Mouse (Mus musculus): ENCODE measurements around the gene 4931414P19Rik. TPM values are rescaled to one million over a fixed set of nuclear protein-coding genes. Genes with fewer than 3 reads are reported as not detected.
"Not testable (repeated sequence)": the region's sequence is repeated elsewhere in the genome, so short reads cannot be mapped to it uniquely, and the experiment has no call there.

4931414P19Rik gene
- total RNA-seq, 1 experiment from 2014 or later: 5.3 TPM

DNA sequence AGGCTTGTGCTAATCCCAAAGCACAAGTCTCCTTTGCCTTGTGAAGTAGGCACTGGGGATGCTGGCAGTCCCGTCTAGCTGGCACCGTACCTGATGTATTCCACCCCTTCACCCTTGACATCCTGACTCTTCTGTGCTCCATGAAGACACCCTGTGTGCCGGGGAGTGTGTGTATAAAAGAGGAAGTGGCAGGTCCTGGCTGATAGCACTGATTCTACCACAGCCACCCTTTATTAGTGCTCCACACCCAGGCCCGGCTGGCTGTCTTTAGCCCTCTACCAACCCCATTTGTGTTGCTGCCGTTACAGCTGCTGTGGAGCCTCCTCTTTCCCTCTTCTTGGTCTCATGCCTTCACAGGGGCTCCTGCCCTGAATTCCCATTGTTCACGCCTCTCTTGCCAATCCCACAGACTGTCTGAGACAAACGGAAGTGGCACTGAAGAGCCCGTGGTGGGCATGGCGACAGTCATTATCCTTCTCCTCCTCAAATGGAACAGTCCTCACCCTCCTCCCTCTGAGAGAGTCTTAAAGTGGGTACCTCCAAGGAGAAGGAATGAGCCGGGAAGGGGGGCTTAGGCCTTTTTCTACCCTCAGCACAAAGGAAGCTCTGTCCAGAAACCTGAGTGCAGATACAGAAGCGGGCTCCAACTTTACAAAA lies 24.9 kb upstream of the 4931414P19Rik start:
- ATAC-seq (replicated peaks; ENCODE audit: low read depth, poor library complexity, severe bottlenecking): peak; percentile 81

DNA sequence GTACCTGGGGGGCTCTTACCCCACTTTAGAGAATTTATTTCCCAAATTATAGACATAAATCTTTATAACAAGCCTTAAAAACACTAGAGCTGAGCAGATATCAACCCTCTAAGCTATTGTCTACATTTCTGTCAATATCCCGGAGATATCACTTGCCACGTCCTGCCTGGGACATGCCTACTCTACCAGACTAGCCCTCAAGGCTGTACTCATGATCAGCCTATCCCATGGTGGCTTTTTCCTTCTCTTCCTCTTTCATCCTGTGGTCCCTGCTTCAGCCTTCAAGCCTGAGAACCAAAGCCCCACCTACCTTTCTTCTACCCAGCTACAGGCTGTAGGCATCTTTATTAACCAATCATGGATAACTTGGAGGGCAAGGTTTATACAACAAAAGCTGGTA lies 24.0 kb upstream of the 4931414P19Rik start:
- no peak for ATAC-seq (replicated peaks; ENCODE audit: low read depth, poor library complexity, severe bottlenecking)

DNA sequence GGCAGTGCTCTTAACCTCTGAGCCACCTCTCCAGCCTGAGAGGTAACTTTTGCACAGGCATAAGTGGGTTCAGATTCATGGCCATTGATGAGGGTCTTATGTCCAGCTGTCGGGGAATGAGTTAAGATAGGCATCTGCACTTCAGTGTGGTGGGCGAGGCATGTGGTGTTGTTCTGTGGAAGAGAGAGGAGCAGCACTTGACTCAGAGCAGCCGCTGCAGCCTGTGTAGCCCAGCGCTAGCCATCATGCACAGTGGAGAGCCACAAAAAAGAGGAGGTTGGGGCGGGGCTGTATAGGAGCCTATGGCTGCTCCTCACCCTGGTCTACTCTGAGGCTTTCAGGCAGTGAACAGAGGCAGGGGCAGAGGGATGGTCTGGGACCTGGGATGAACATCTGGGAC lies 22.3 kb upstream of the 4931414P19Rik start:
- no peak for ATAC-seq (replicated peaks; ENCODE audit: low read depth, poor library complexity, severe bottlenecking)

- no peak for ATAC-seq (replicated peaks; ENCODE audit: low read depth, poor library complexity, severe bottlenecking)
Observed at GRCm38 (mm10) chr14:54624976-54625375, 19.2 kb upstream of the 4931414P19Rik start.

- peak; percentile 54; the same call in 1 of the 2 replicates for ATAC-seq (replicated peaks; ENCODE audit: low read depth, poor library complexity, severe bottlenecking)
Observed at GRCm38 (mm10) chr14:54623334-54623733, 17.5 kb upstream of the 4931414P19Rik start.

DNA sequence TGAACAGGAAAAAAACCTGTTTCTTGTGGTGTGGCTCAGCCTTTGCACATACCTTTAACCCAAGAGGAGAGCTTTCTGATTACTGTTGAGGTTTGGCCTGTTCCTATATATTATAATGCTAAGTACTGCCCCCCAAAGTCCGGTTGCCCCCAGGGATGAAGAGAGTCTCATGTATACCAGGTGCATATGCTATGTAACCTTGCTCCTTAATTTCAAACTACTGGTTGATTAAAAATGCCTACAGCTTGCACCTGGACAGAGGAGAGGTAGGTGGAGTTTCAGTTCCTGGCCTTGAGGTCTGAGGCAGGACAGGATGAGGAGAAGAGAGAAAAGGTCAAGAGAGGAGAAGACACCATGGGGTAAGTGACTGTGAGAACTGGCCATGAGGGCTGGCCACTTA lies 15.3 kb upstream of the 4931414P19Rik start, which contains the start of gene Psmb11:
Gene Psmb11, plus strand, starts transcription at position 301 of the 400 bp plus-strand sequence.
- no peak for ATAC-seq (replicated peaks; ENCODE audit: low read depth, poor library complexity, severe bottlenecking)

DNA sequence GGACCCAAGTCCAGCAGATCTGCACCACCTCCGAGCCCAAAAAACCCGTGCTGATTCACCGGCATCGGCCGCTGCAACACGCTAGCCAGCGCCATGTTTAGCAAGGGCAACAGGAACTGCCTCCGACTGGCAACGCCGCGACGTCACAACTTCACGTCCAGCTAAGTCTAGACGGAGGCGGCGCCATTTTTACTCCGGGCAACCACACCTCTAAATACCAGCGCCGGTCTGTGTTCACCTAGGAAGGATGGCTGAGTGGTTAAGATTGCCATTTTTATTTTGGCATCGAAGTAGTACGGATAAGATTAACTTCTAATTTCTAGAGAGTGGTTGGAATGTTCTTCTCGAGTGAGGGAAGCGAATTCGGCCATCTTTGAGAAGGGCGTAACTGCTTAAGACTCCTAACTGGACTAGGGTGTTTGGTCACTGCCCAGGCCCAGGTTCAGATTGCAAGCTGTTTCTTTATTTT lies 12.1 kb upstream of the 4931414P19Rik start, which contains the start of gene Psmb5:
Gene Psmb5, minus strand, starts transcription at position 126 of the 469 bp plus-strand sequence.
- ATAC-seq (replicated peaks; ENCODE audit: low read depth, poor library complexity, severe bottlenecking): peak; percentile 98

- peak; percentile 58 for ATAC-seq (replicated peaks; ENCODE audit: low read depth, poor library complexity, severe bottlenecking)
Observed at GRCm38 (mm10) chr14:54617152-54617896, 11.5 kb upstream of the 4931414P19Rik start.

GRCm38 (mm10) chr14:54616226-54616825 lies 10.5 kb upstream of the 4931414P19Rik start:
- no peak for ATAC-seq (replicated peaks; ENCODE audit: low read depth, poor library complexity, severe bottlenecking)

DNA sequence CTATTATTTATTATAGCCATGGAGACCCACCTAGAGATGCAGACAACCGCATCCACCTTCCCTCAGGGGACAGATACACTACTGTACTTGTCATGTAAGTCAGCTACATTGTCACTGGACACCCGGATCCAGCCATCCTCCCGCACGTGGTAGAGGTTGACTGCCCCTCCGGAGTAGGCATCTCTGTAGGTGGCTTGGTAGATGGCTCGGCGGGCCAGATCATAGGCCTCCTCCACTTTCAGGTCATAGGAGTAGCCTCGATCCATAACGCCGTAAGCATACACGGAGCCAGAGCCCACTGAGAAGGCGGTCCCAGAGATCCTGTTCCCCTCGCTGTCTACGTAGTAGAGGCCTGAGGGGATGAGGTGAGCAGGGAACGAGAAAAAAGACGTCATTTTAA lies 8.3 kb upstream of the 4931414P19Rik start:
- ATAC-seq (replicated peaks; ENCODE audit: low read depth, poor library complexity, severe bottlenecking): not testable (repeated sequence)

- ATAC-seq (replicated peaks; ENCODE audit: low read depth, poor library complexity, severe bottlenecking): no peak
Observed at GRCm38 (mm10) chr14:54610648-54611047, 4.9 kb upstream of the 4931414P19Rik start.

DNA sequence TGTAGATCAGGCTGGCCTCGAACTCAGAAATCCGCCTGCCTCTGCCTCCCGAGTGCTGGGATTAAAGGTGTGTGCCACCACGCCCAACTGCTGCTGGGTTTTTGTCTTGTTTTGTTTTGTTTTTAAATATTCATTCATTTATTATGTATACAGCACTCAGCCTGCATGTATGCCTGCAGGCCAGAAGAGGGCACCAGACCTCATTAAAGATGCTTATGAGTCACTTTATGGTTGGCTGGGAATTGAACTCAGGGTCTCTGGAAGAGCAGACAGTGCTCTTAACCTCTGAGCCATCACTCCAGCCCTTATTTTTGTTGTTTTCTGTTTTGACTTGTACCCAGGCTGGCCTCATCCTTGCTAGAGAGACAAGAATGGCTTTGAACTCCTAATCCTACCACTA lies 4.2 kb upstream of the 4931414P19Rik start:
- no peak for ATAC-seq (replicated peaks; ENCODE audit: low read depth, poor library complexity, severe bottlenecking)

DNA sequence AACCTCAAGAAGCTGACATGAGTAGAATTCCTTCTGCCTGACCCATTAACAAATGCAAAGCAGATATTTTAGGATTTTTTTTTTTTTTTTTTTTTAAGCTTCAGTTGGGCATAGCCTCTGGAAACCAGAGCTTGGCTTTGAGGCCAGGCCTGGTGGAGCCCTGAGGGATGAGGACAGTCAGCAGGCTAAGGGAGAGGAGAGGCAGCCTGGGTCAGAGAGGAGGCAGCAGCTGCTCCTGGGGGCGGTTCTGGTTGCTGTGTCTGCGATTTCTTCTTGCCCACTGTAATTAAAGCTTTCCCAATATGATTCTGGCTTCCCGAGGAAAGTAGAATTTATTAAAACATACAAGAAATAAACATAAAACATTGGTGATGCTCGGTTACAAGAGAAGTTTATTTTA lies 3.5 kb upstream of the 4931414P19Rik start:
- no peak for ATAC-seq (replicated peaks; ENCODE audit: low read depth, poor library complexity, severe bottlenecking)

- no peak for ATAC-seq (replicated peaks; ENCODE audit: low read depth, poor library complexity, severe bottlenecking)
Observed at GRCm38 (mm10) chr14:54607226-54607625, 1.4 kb upstream of the 4931414P19Rik start.

DNA sequence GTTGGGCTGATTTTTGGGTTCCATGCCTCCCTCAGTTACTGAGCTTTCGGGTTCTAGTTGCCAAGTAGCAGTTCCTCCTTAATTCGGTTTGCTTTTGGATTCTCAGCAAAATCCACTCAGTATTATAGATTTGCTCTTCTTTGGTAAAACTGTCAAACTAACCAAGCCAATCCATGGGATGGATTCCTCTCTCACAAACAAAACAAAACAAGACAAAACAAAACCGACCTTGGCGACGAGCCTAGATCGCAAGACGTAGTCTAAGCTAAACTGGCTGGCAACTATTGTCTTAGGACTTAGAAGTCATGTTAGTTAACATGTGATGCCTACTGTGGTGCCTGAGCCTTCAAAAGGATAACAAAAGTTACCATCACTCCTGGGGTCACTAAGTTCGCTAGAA lies 2.1 kb downstream of the 4931414P19Rik start:
- ATAC-seq (replicated peaks; ENCODE audit: low read depth, poor library complexity, severe bottlenecking): no peak

- ATAC-seq (replicated peaks; ENCODE audit: low read depth, poor library complexity, severe bottlenecking): peak; percentile 98
Observed at GRCm38 (mm10) chr14:54603038-54603654, 2.6 kb downstream of the 4931414P19Rik start.

DNA sequence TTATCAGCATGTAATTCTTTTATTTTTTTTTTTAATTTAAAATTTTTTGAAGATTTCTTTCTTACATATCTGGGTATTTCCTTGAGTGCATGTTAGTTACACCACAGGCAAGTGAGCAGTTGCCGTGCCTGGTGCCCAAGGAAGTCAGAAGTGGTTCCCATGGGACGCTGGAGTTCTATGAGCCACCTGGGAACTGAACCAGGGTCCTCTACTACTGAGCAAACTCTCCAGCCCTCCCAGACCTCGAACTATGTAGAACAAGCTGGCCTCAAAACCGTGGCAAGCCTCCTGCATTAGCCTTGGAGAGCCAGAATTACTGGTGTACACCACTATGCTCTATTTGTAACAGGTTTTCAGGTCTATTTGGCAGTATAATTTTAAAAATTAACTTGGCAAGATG lies 3.2 kb downstream of the 4931414P19Rik start:
- ATAC-seq (replicated peaks; ENCODE audit: low read depth, poor library complexity, severe bottlenecking): 0 out of 2 replicates have a peak, but pooled peaks have one; percentile 5

- no peak for ATAC-seq (replicated peaks; ENCODE audit: low read depth, poor library complexity, severe bottlenecking)
Observed at GRCm38 (mm10) chr14:54601601-54602000, 4.2 kb downstream of the 4931414P19Rik start.

GRCm38 (mm10) chr14:54597084-54597483 lies 8.7 kb downstream of the 4931414P19Rik start:
- ATAC-seq (replicated peaks; ENCODE audit: low read depth, poor library complexity, severe bottlenecking): no peak

GRCm38 (mm10) chr14:54594631-54595414 lies 11.0 kb downstream of the 4931414P19Rik start:
- ATAC-seq (replicated peaks; ENCODE audit: low read depth, poor library complexity, severe bottlenecking): no peak
